Mouse (Mus musculus): ENCODE measurements at regions not wholly inside any gene's neighbourhood (a gene's known extent, or its start where the extent isn't known, plus 50 kb on each side); places are given as distances from the start of the nearest gene placed in this dataset.

GRCm38 (mm10) chr1:125174725-125175124, 260.8 kb downstream of the Actr3 start:
- TF ChIP-seq CTCF (IDR thresholded peaks at IDR 0.05; ENCODE audit: insufficient read depth, low read depth, low read length) (no peak), POLR2A (IDR thresholded peaks at IDR 0.05; ENCODE audit: insufficient read depth, low read depth, low read length) (no peak)

Data from olfactory bulb, adult 2 months (tissue).